Mouse (Mus musculus) MEL (cell line): ENCODE results near the gene Lztr1. TPM values are rescaled to one million over a fixed set of nuclear protein-coding genes. Genes with fewer than 3 reads are reported as not detected.

Source experiments
- DNase-seq: peaks from one replicate; pipeline ENCODE4 v3.0.0; 2011; ENCODE audit warnings: low read depth, low spot score
- H3K27ac ChIP-seq: 2 replicates; pipeline ENCODE4 v1.5.1; 2012; ENCODE audit warnings: low read depth, mild to moderate bottlenecking, control low read depth, low read length, moderate library complexity; ENCODE audit not compliant: control insufficient read depth
- H3K27me3 ChIP-seq, 2 experiments: fragments of 150-350 bp in 1 of 2; sonication (generic) in 1 of 2; 2 replicates each; pipeline ENCODE4 v1.6.1; 2012; ENCODE audit warnings: low read length in 2 of 2, mild to moderate bottlenecking in 2 of 2, improper control_type of control experiment in 1 of 2, moderate library complexity in 1 of 2; ENCODE audit not compliant: insufficient read depth in 2 of 2, control insufficient read depth in 1 of 2
- H3K36me3 ChIP-seq, 2 experiments: 2 replicates each; pipeline ENCODE4 v1.6.1; 2012 to 2014; ENCODE audit warnings: low read length in 2 of 2, improper control_type of control experiment in 1 of 2, inconsistent platforms in 1 of 2, mild to moderate bottlenecking in 1 of 2; ENCODE audit not compliant: insufficient read depth in 2 of 2, control insufficient read depth in 1 of 2
- H3K4me1 ChIP-seq, 2 experiments: fragments of 150-350 bp in 1 of 2; sonication (generic) in 1 of 2; 2 replicates each; pipeline ENCODE4 v1.6.1; 2012; ENCODE audit warnings: low read length in 2 of 2, improper control_type of control experiment in 1 of 2, mild to moderate bottlenecking in 1 of 2; ENCODE audit not compliant: insufficient read depth in 2 of 2, control insufficient read depth in 1 of 2
- H3K4me3 ChIP-seq, 2 experiments: fragments of 150-350 bp in 1 of 2; sonication (generic) in 1 of 2; 2 replicates each; pipeline ENCODE4 v1.5.1; 2012; ENCODE audit warnings: low read depth in 2 of 2, low read length in 2 of 2, mild to moderate bottlenecking in 2 of 2, moderate library complexity in 2 of 2, control low read depth in 1 of 2, improper control_type of control experiment in 1 of 2; ENCODE audit not compliant: control insufficient read depth in 1 of 2, insufficient read depth in 1 of 2
- H3K79me2 ChIP-seq: 2 replicates; pipeline ENCODE4 v1.6.1; 2012; ENCODE audit warnings: mild to moderate bottlenecking, low read length, moderate library complexity; ENCODE audit not compliant: control insufficient read depth, poor library complexity, insufficient read depth
- H3K9ac ChIP-seq: 2 replicates; pipeline ENCODE4 v1.6.1; 2012; ENCODE audit warnings: low read depth, mild to moderate bottlenecking, control low read depth, low read length, moderate library complexity; ENCODE audit not compliant: control insufficient read depth, poor library complexity, severe bottlenecking
- H3K9me3 ChIP-seq: fragments of 150-350 bp; sonication (generic); replicated peaks from 2 replicates; pipeline ENCODE4 v1.6.1; 2012; ENCODE audit warnings: mild to moderate bottlenecking, low read length, improper control_type of control experiment, moderate library complexity; ENCODE audit not compliant: insufficient read depth
- BHLHE40 ChIP-seq: IDR thresholded peaks from 2 replicates; pipeline ENCODE4 v1.6.1; 2012; ENCODE audit warnings: low read depth, mild to moderate bottlenecking, inconsistent platforms, low read length, improper control_type of control experiment, borderline replicate concordance
- CHD1 ChIP-seq: IDR thresholded peaks from 2 replicates; pipeline ENCODE4 v1.6.1; 2012; ENCODE audit warnings: low read depth, mild to moderate bottlenecking, inconsistent platforms, low read length, improper control_type of control experiment
- CHD2 ChIP-seq: IDR thresholded peaks from 2 replicates; pipeline ENCODE4 v1.6.1; 2011; ENCODE audit warnings: low read length, improper control_type of control experiment
- CTCF ChIP-seq, 3 experiments: IDR thresholded peaks in 2 of 3; conservative IDR thresholded peaks in 1 of 3; 2 replicates each; pipeline ENCODE4 v1.5.1; 2011 to 2012; ENCODE audit warnings: low read length in 3 of 3, low read depth in 2 of 3, mild to moderate bottlenecking in 2 of 3, improper control_type of control experiment in 1 of 3, inconsistent platforms in 1 of 3, mixed read lengths in 1 of 3, moderate library complexity in 1 of 3; ENCODE audit not compliant: control insufficient read depth in 1 of 3, insufficient read depth in 1 of 3, poor library complexity in 1 of 3, severe bottlenecking in 1 of 3
- ELF1 ChIP-seq: IDR thresholded peaks from 2 replicates; pipeline ENCODE4 v1.6.1; 2014; ENCODE audit warnings: low read depth, mild to moderate bottlenecking, inconsistent platforms, low read length, improper control_type of control experiment, moderate library complexity
- ETS1 ChIP-seq: IDR thresholded peaks from 2 replicates; pipeline ENCODE4 v1.6.1; 2012; ENCODE audit warnings: low read depth, mild to moderate bottlenecking, inconsistent platforms, low read length, improper control_type of control experiment, moderate library complexity
- GATA1 ChIP-seq: IDR thresholded peaks from 2 replicates; pipeline ENCODE4 v1.6.1; 2011; ENCODE audit warnings: low read depth, low read length, improper control_type of control experiment
- HCFC1 ChIP-seq: IDR thresholded peaks from 2 replicates; pipeline ENCODE4 v1.6.1; 2012; ENCODE audit warnings: low read depth, mild to moderate bottlenecking, inconsistent platforms, low read length, improper control_type of control experiment, moderate library complexity
- JUND ChIP-seq: IDR thresholded peaks from 2 replicates; pipeline ENCODE4 v1.6.1; 2011; ENCODE audit warnings: low read depth, mild to moderate bottlenecking, improper control_type of control experiment, low read length
- KAT2A ChIP-seq: conservative IDR thresholded peaks from 2 replicates; pipeline ENCODE4 v1.6.1; 2012; ENCODE audit warnings: low read depth, low read length, improper control_type of control experiment, inconsistent platforms
- MAFK ChIP-seq: IDR thresholded peaks from 2 replicates; pipeline ENCODE4 v1.6.1; 2011; ENCODE audit warnings: low read depth, mild to moderate bottlenecking, low read length, improper control_type of control experiment, borderline replicate concordance
- MAX ChIP-seq: IDR thresholded peaks from 2 replicates; pipeline ENCODE4 v1.6.1; 2011; ENCODE audit warnings: low read length, improper control_type of control experiment
- MAZ ChIP-seq: IDR thresholded peaks from 2 replicates; pipeline ENCODE4 v1.6.1; 2012; ENCODE audit warnings: low read depth, mild to moderate bottlenecking, inconsistent platforms, low read length, improper control_type of control experiment
- MEF2A ChIP-seq: IDR thresholded peaks from 2 replicates; pipeline ENCODE4 v1.6.1; 2014; ENCODE audit warnings: low read depth, mild to moderate bottlenecking, inconsistent platforms, low read length, improper control_type of control experiment; ENCODE audit not compliant: poor library complexity, insufficient replicate concordance, severe bottlenecking; ENCODE audit errors: extremely low read depth
- MXI1 ChIP-seq: IDR thresholded peaks from 2 replicates; pipeline ENCODE4 v1.6.1; 2011; ENCODE audit warnings: mild to moderate bottlenecking, low read depth, low read length, improper control_type of control experiment
- MYB ChIP-seq: IDR thresholded peaks from 2 replicates; pipeline ENCODE4 v1.6.1; 2011; ENCODE audit warnings: mild to moderate bottlenecking, low read depth, low read length, improper control_type of control experiment
- MYC ChIP-seq: IDR thresholded peaks from 2 replicates; pipeline ENCODE4 v1.6.1; 2011; ENCODE audit warnings: low read depth, mild to moderate bottlenecking, low read length, improper control_type of control experiment, moderate library complexity
- NELFE ChIP-seq: IDR thresholded peaks from 2 replicates; pipeline ENCODE4 v1.6.1; 2011; ENCODE audit warnings: low read depth, low read length, improper control_type of control experiment
- NRF1 ChIP-seq: IDR thresholded peaks from 2 replicates; pipeline ENCODE4 v1.6.1; 2014; ENCODE audit warnings: low read depth, mild to moderate bottlenecking, inconsistent platforms, low read length, improper control_type of control experiment, moderate library complexity; ENCODE audit not compliant: poor library complexity, insufficient read depth, severe bottlenecking
- POLR2A ChIP-seq, 2 experiments: IDR thresholded peaks; 2 replicates each; pipeline ENCODE4 v1.6.1; 2011 to 2012; ENCODE audit warnings: low read length in 2 of 2, mild to moderate bottlenecking in 2 of 2, control low read depth in 1 of 2, improper control_type of control experiment in 1 of 2, low read depth in 1 of 2, moderate library complexity in 1 of 2; ENCODE audit not compliant: control insufficient read depth in 1 of 2, insufficient read depth in 1 of 2, poor library complexity in 1 of 2
- POLR2AphosphoS2 ChIP-seq: IDR thresholded peaks from 2 replicates; pipeline ENCODE4 v1.6.1; 2011; ENCODE audit warnings: low read length, improper control_type of control experiment
- POLR2AphosphoS5 ChIP-seq: IDR thresholded peaks from 2 replicates; pipeline ENCODE4 v1.6.1; 2012; ENCODE audit warnings: low read depth, borderline replicate concordance, mild to moderate bottlenecking, inconsistent platforms, low read length, moderate library complexity, mixed read lengths
- RAD21 ChIP-seq: IDR thresholded peaks from 2 replicates; pipeline ENCODE4 v1.6.1; 2011; ENCODE audit warnings: mild to moderate bottlenecking, low read depth, low read length, improper control_type of control experiment
- SIN3A ChIP-seq: IDR thresholded peaks from 2 replicates; pipeline ENCODE4 v1.6.1; 2012; ENCODE audit warnings: low read length, improper control_type of control experiment, inconsistent platforms
- SMC3 ChIP-seq: IDR thresholded peaks from 2 replicates; pipeline ENCODE4 v1.6.1; 2011; ENCODE audit warnings: low read depth, low read length, improper control_type of control experiment
- TBP ChIP-seq: IDR thresholded peaks from 2 replicates; pipeline ENCODE4 v1.8.0; 2011; ENCODE audit warnings: low read depth, low read length, improper control_type of control experiment
- TCF12 ChIP-seq: IDR thresholded peaks from 2 replicates; pipeline ENCODE4 v1.6.1; 2014; ENCODE audit warnings: low read depth, mild to moderate bottlenecking, inconsistent platforms, low read length, improper control_type of control experiment, moderate library complexity
- USF1 ChIP-seq: IDR thresholded peaks from 2 replicates; pipeline ENCODE4 v1.6.1; 2014; ENCODE audit warnings: low read depth, mild to moderate bottlenecking, inconsistent platforms, low read length, improper control_type of control experiment, moderate library complexity
- USF2 ChIP-seq, 2 experiments: IDR thresholded peaks; 2 replicates each; pipeline ENCODE4 v1.6.1; 2011 to 2012; ENCODE audit warnings: improper control_type of control experiment in 2 of 2, low read length in 2 of 2, borderline replicate concordance in 1 of 2, inconsistent platforms in 1 of 2, low read depth in 1 of 2, mild to moderate bottlenecking in 1 of 2; ENCODE audit not compliant: insufficient read depth in 1 of 2
- ZC3H11A ChIP-seq: IDR thresholded peaks from 2 replicates; pipeline ENCODE4 v1.6.1; 2012; ENCODE audit warnings: low read depth, mild to moderate bottlenecking, inconsistent platforms, low read length, improper control_type of control experiment
- ZKSCAN1 ChIP-seq: IDR thresholded peaks from 2 replicates; pipeline ENCODE4 v1.6.1; 2012; ENCODE audit warnings: low read depth, mild to moderate bottlenecking, inconsistent platforms, low read length, improper control_type of control experiment, moderate library complexity
- ZMIZ1 ChIP-seq: IDR thresholded peaks from 2 replicates; pipeline ENCODE4 v1.6.1; 2012; ENCODE audit warnings: low read depth, mild to moderate bottlenecking, inconsistent platforms, low read length, improper control_type of control experiment, moderate library complexity
- polyA plus RNA-seq, 2 experiments: library from polyadenylated mRNA; stranded (reverse) in 1 of 2; unstranded in 1 of 2; fragments of >175 nt in 1 of 2; fragments of >200 nt in 1 of 2; gene quantifications; 2 replicates each; pipeline versions ENCODE4 v1.2.1 to v1.2.4; 2012; ENCODE audit warnings: low replicate concordance in 2 of 2, low read depth in 1 of 2; ENCODE audit not compliant: insufficient read length in 2 of 2, insufficient read depth in 1 of 2, missing spikeins in 1 of 2
- total RNA-seq: library from RNA; depleted of rRNA; stranded (reverse); fragments of 300-350 nt; gene quantifications from 2 replicates; pipeline ENCODE4 v1.2.3, GENCODE M21; 2012

Lztr1 gene
- total and polyA plus RNA-seq, 3 experiments, result 45.1 to 83.2 TPM; not detected in 1

- peak; percentile 22; the same call in 1 of the 2 replicates for TF ChIP-seq NRF1
- TF ChIP-seq MXI1, result peak; percentile 75
- no peak for TF ChIP-seq ZKSCAN1
- TF ChIP-seq ETS1, result 0 out of 2 replicates have a peak, but pooled peaks have one; percentile 24
- TF ChIP-seq, all 39 proteins: peak for 20
Observed at GRCm38 (mm10) chr16:17508546-17509239, at the start of gene Lztr1 (continued).

DNA sequence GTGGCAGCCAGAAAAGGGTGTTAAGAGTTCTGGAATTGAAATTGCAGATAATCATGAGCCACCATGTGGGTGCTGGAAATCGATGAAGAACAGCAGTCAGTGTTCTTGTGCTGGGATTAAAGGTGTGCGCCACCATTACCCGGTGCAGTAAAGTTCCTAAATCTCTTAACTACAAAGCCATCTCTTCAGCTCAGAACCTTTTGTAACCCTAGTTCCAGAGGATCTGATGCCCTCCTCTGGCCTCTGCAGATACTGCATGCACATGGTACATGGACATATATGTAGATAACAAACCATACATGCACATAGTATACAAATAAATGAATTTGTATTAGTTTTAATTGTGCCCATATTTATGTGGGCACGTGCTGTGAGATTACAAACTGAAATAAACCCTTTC lies 48.2 kb upstream of the Lztr1 start:
- Histone ChIP-seq H3K27ac (no peak overlapping the region), H3K4me1 (peaks cover 12 to 17% of the 10 kb centered on the region in 2 experiments), H3K9me3 (no peaks in the 10 kb centered on the region), H3K9ac (no peak overlapping the region), H3K27me3 (no peaks in the 10 kb centered on the region), H3K36me3 (peaks cover 13 to 34% of the 10 kb centered on the region in 2 experiments), H3K4me3 (no peak overlapping the region), H3K79me2 (peaks cover 68% of the 10 kb centered on the region)
- TF ChIP-seq CHD2 (no peak), JUND (no peak), TBP (no peak), CHD1 (no peak), POLR2A (IDR thresholded peaks at IDR 0.05; ENCODE audit: control insufficient read depth in 1 of 2, insufficient read depth in 1 of 2, low read depth in 1 of 2, low read length in 2 of 2, poor library complexity in 1 of 2) (no peak), SIN3A (no peak), POLR2AphosphoS2 (no peak), HCFC1 (no peak), SMC3 (peak; percentile 54), ZMIZ1 (no peak), MAFK (no peak), CTCF (IDR thresholded peaks at IDR 0.05 in 2 of 3, conservative IDR thresholded peaks at IDR 0.05 in 1 of 3; ENCODE audit: control insufficient read depth in 1 of 3, insufficient read depth in 1 of 3, low read depth in 2 of 3, low read length in 3 of 3, poor library complexity in 1 of 3, severe bottlenecking in 1 of 3) (peak; percentile 36 to 63 (median 52); a peak in 5 of 6 replicates), MEF2A (no peak), ELF1 (no peak), MYB (no peak), POLR2AphosphoS5 (no peak), ZC3H11A (peak; percentile 26; the same call in 1 of the 2 replicates), ETS1 (no peak), BHLHE40 (no peak), MAX (no peak; the same call in 1 of the 2 replicates), GATA1 (0 out of 2 replicates have a peak, but pooled peaks have one; percentile 28), TCF12 (no peak), NELFE (no peak), MYC (no peak), KAT2A (no peak), USF1 (no peak), MAZ (no peak), RAD21 (peak; percentile 35), USF2 (IDR thresholded peaks at IDR 0.05; ENCODE audit: borderline replicate concordance in 1 of 2, insufficient read depth in 1 of 2, low read depth in 1 of 2, low read length in 2 of 2) (no peak)
- peak; percentile 71 for DNase-seq
